Mouse (Mus musculus): ENCODE results near the gene Gm49358. TPM values are rescaled to one million over a fixed set of nuclear protein-coding genes. Genes with fewer than 3 reads are reported as not detected.

The Gm49358 gene
- polyA plus RNA-seq, 1 experiment from 2014 or later = not detected

GRCm38 (mm10) chr10:86860396-86860795 is 96.6 kb downstream of the Gm49358 start:
- TF ChIP-seq CTCF (IDR thresholded peaks at IDR 0.05; ENCODE audit: low read depth) (no peak), EP300 (IDR thresholded peaks at IDR 0.05; ENCODE audit: low read depth) (no peak)
- Histone ChIP-seq H3K36me3 (replicated peaks; ENCODE audit: insufficient read depth, low read length) (peaks cover under 1% of the 10 kb centered on the region; the same call in 1 of the 2 replicates), H3K27ac (ENCODE audit: low read depth) (no peak overlapping the region), H3K9me3 (ENCODE audit: low read length) (no peaks in the 10 kb centered on the region), H3K9ac (replicated peaks) (no peak overlapping the region), H3K4me1 (ENCODE audit: insufficient read depth) (no peaks in the 10 kb centered on the region), H3K27me3 (ENCODE audit: insufficient read depth, low read length) (0 out of 2 replicates have a peak, but pooled peaks cover 1% of the 10 kb centered on the region), H3K4me3 (ENCODE audit: low read depth, low read length) (no peak overlapping the region), H3K4me2 (ENCODE audit: low read depth, low read length) (no peak overlapping the region)
- ATAC-seq (no peak), DNase-seq (no peak)
- 69% methylated on average over 4 of the region's 4 CpGs for WGBS (ENCODE audit: insufficient replicate concordance)

- ATAC-seq (peak; percentile 62; the same call in 1 of the 2 replicates), DNase-seq (no peak)
- Histone ChIP-seq H3K4me1 (ENCODE audit: insufficient read depth) (no peaks in the 10 kb centered on the region), H3K4me2 (ENCODE audit: low read depth, low read length) (no peak overlapping the region), H3K4me3 (ENCODE audit: low read depth, low read length) (no peak overlapping the region), H3K27ac (ENCODE audit: low read depth) (no peak overlapping the region), H3K36me3 (replicated peaks; ENCODE audit: insufficient read depth, low read length) (peaks cover 4% of the 10 kb centered on the region; the same call in 1 of the 2 replicates), H3K9ac (replicated peaks) (no peak overlapping the region), H3K27me3 (ENCODE audit: insufficient read depth, low read length) (no peaks in the 10 kb centered on the region), H3K9me3 (ENCODE audit: low read length) (no peaks in the 10 kb centered on the region)
- 70% methylated on average over 6 of the region's 6 CpGs for WGBS (ENCODE audit: insufficient replicate concordance)
- TF ChIP-seq CTCF (IDR thresholded peaks at IDR 0.05; ENCODE audit: low read depth) (no peak), EP300 (IDR thresholded peaks at IDR 0.05; ENCODE audit: low read depth) (no peak)
These were observed 98.7 kb downstream of the Gm49358 start for GRCm38 (mm10) chr10:86862496-86862895.

- H3K4me1 ChIP-seq (ENCODE audit: insufficient read depth) = no peaks in the 10 kb centered on the region
- 81% methylated on average over 6 of the region's 6 CpGs for WGBS (ENCODE audit: insufficient replicate concordance)
- TF ChIP-seq CTCF (IDR thresholded peaks at IDR 0.05; ENCODE audit: low read depth) (peak; percentile 54), EP300 (IDR thresholded peaks at IDR 0.05; ENCODE audit: low read depth) (no peak)
- H3K36me3 ChIP-seq (replicated peaks; ENCODE audit: insufficient read depth, low read length) = peaks cover 4% of the 10 kb centered on the region; the same call in 1 of the 2 replicates
- no peak for DNase-seq
- H3K9me3 ChIP-seq (ENCODE audit: low read length) = no peaks in the 10 kb centered on the region
- H3K27me3 ChIP-seq (ENCODE audit: insufficient read depth, low read length) = no peaks in the 10 kb centered on the region
- H3K27ac ChIP-seq (ENCODE audit: low read depth) = no peak overlapping the region
- no peak overlapping the region for H3K4me2 ChIP-seq (ENCODE audit: low read depth, low read length)
- ATAC-seq = no peak
- no peak overlapping the region for H3K4me3 ChIP-seq (ENCODE audit: low read depth, low read length)
- no peak overlapping the region for H3K9ac ChIP-seq (replicated peaks)
These were observed 99.7 kb downstream of the Gm49358 start for GRCm38 (mm10) chr10:86863429-86863828.

- ATAC-seq (peak; percentile 76), DNase-seq (no peak)
- no peaks in the 10 kb centered on the region for H3K27me3 ChIP-seq (ENCODE audit: insufficient read depth, low read length)
- TF ChIP-seq EP300 (IDR thresholded peaks at IDR 0.05; ENCODE audit: low read depth) = no peak
- TF ChIP-seq CTCF (IDR thresholded peaks at IDR 0.05; ENCODE audit: low read depth) = no peak
- peaks cover 3% of the 10 kb centered on the region; the same call in 1 of the 2 replicates for H3K4me1 ChIP-seq (ENCODE audit: insufficient read depth)
- no peak overlapping the region for H3K4me2 ChIP-seq (ENCODE audit: low read depth, low read length)
- no peaks in the 10 kb centered on the region for H3K36me3 ChIP-seq (replicated peaks; ENCODE audit: insufficient read depth, low read length)
- peak overlapping the region; percentile 55 for H3K27ac ChIP-seq (ENCODE audit: low read depth)
- 55% methylated on average over 7 of the region's 7 CpGs for WGBS (ENCODE audit: insufficient replicate concordance)
- no peaks in the 10 kb centered on the region for H3K9me3 ChIP-seq (ENCODE audit: low read length)
- H3K4me3 ChIP-seq (ENCODE audit: low read depth, low read length) = no peak overlapping the region
- no peak overlapping the region for H3K9ac ChIP-seq (replicated peaks)
These were observed 108.3 kb downstream of the Gm49358 start for GRCm38 (mm10) chr10:86872121-86872520.

GRCm38 (mm10) chr10:86872591-86872990 is 108.8 kb downstream of the Gm49358 start:
- no peak for TF ChIP-seq EP300 (IDR thresholded peaks at IDR 0.05; ENCODE audit: low read depth)
- no peak for TF ChIP-seq CTCF (IDR thresholded peaks at IDR 0.05; ENCODE audit: low read depth)
- no peak overlapping the region for H3K4me2 ChIP-seq (ENCODE audit: low read depth, low read length)
- H3K27ac ChIP-seq (ENCODE audit: low read depth) = peak overlapping the region; percentile 55
- H3K27me3 ChIP-seq (ENCODE audit: insufficient read depth, low read length) = no peaks in the 10 kb centered on the region
- H3K9me3 ChIP-seq (ENCODE audit: low read length) = no peaks in the 10 kb centered on the region
- no peak overlapping the region for H3K4me3 ChIP-seq (ENCODE audit: low read depth, low read length)
- H3K9ac ChIP-seq (replicated peaks) = no peak overlapping the region
- H3K4me1 ChIP-seq (ENCODE audit: insufficient read depth) = peaks cover 3% of the 10 kb centered on the region; the same call in 1 of the 2 replicates
- DNase-seq = peak; percentile 20
- no peaks in the 10 kb centered on the region for H3K36me3 ChIP-seq (replicated peaks; ENCODE audit: insufficient read depth, low read length)
- peak; percentile 73 for ATAC-seq
- WGBS (ENCODE audit: insufficient replicate concordance) = 56% methylated on average over 5 of the region's 5 CpGs

- H3K9me3 ChIP-seq (ENCODE audit: low read length) = no peaks in the 10 kb centered on the region
- peak; percentile 21 for DNase-seq
- no peak overlapping the region for H3K27ac ChIP-seq (ENCODE audit: low read depth)
- H3K36me3 ChIP-seq (replicated peaks; ENCODE audit: insufficient read depth, low read length) = no peaks in the 10 kb centered on the region
- WGBS (ENCODE audit: insufficient replicate concordance) = 59% methylated on average over 7 of the region's 7 CpGs
- H3K9ac ChIP-seq (replicated peaks) = no peak overlapping the region
- peak; percentile 44; the same call in 1 of the 2 replicates for ATAC-seq
- peaks cover 16% of the 10 kb centered on the region for H3K4me1 ChIP-seq (ENCODE audit: insufficient read depth)
- TF ChIP-seq EP300 (IDR thresholded peaks at IDR 0.05; ENCODE audit: low read depth) (no peak), CTCF (IDR thresholded peaks at IDR 0.05; ENCODE audit: low read depth) (no peak)
- no peaks in the 10 kb centered on the region for H3K27me3 ChIP-seq (ENCODE audit: insufficient read depth, low read length)
- H3K4me2 ChIP-seq (ENCODE audit: low read depth, low read length) = no peak overlapping the region
- no peak overlapping the region for H3K4me3 ChIP-seq (ENCODE audit: low read depth, low read length)
These were observed 114.9 kb downstream of the Gm49358 start for GRCm38 (mm10) chr10:86878721-86879120.

Measured in liver, postnatal 0 days (tissue).